Mouse (Mus musculus): ENCODE results near the gene Tmem209. TPM values are rescaled to one million over a fixed set of nuclear protein-coding genes. Genes with fewer than 3 reads are reported as not detected.

The Tmem209 gene
- total RNA-seq, 2 experiments from 2014 or later = 18.0 to 20.2 TPM

DNA sequence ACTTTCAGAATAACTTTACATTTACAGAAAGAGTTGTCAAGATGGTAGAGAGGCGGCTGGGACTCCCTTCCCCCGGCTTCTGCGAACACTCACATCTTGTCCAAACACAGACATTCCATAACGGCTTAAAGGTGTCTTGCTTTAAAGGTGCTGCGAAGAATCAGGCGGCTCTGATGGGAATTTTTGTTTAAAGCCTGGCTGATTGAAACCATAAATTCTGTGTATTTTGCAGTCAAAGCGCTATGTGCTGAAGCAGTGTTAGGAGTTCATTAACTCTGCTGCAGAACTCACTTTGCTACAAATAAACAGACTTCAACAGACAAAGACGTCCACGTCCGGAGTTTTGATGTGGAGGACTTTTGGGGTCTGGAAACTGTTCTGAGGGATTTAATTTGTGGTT is 28.7 kb upstream of the Tmem209 start:
- no peak for DNase-seq

DNA sequence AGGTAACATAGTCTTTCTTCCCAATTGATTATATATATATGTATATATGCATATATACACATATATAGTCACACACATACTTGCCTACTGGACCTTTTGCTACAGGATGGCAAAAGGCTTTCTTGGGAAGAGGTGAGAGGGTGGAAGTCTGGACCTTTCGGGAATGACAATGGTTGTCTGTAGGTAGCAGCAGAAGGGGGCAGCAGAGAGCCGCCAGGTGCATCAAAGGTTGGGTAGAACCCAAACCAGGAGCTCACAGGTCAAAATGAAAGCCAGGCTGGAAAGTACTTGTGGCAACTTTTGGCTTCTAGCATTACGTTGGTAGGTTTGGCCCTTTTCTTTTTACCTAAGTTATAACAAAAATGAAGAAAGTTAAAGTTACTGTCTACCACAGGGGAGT is 25.8 kb upstream of the Tmem209 start:
- peak; percentile 70 for DNase-seq

DNA sequence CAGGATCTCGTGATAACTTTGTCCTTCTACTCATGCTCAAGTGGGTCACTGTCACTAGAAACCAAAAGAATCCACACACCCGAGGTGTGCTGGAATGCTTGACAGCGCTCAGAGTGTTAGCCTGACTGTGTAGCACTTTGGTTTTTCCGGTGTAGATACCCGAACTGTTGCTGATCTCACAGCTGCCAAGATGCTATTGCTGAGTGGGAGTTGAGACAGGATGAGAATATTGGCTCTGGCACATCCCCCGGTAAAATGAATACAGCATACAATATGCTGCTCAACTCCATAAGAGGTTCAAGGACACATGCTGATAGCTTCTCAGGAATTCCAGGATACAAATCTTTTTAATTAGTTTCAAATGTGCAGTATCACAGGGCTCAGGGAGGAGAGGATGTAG is 19.2 kb upstream of the Tmem209 start:
- no peak for DNase-seq

DNA sequence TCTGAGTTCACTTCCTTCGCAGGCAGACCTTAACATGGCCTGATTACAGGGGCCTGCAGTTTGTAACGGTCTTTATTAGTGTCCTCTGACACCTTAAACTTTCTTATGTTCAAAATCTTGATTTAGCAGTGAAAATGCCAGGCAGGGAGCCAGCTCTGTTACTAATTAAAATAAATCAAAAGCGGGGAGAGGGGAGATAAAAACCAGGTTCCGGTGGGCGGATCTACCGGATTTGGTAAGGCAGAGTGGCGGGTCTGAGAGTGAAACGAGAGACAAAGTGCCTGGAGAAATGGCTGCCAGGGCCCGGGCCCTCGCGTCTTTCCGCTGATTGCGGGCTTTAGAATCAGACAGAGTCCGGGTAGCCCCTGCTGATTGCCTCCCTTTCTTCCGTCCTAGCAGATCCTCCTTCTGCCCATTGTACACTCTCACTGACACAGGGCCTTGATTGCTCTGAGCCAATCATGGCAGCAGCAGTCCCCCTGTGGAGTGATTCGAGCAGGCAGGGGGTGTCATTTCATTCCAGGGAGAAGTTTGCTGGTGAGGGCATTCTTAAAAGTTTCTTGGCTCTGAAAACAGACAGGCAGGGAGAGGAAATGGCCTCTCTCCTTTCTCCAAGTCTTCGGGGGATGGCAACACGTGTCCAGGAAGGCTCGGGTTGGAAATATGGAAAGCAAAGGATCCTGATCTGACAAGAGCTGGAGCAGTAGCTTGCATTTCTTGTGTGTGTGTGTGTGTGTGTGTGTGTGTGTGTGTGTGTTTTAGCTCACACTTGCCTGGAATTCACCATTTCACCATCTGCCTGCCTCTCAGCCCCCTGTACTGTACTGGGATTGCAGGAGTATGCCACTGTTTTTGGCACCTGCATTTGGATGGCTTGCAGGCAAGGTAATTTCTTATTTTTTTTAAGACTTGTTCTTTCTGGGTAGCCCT is 17.3 kb upstream of the Tmem209 start:
- DNase-seq = peak; percentile 41

DNA sequence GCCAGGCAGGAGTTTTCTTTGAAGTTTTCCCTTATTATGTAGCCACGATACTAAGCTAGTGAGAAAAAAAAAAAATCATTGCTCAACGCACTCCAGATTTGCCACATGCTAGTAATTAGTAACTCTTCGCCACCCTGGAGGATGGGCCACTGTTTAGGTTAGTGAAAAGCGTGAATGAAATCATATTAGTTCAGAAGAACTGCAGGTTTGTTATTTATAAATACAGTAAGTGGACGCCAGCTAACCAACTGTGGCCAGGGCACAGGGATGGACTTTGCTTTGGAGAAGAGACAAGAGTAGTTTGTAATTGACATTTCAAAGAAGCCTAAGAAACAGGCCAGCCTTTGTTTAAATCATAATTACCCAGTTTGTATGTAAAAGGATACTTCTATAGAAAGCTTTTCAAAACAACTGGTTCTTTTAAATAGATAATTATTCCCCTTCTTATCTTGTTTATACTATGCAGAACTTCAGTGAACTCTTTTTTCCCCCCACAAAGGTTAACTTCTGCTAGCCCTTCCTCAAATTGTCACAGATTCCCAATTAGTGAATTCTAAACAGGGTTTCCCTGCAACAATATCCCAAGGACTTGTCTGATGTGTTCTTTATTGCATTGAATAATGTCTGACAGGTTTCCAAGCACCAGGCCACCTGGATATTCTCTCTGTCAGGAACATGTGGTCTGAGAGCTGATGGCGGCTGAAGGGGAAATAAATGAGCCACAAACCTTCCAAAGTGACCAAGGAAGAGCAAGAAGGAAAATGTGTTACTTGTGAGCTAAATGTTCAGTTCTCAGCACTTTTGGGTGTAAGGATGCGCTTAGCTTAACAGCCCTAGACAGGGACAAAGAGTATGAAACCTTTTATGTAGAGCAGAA is 16.1 kb upstream of the Tmem209 start:
- DNase-seq = no peak

DNA sequence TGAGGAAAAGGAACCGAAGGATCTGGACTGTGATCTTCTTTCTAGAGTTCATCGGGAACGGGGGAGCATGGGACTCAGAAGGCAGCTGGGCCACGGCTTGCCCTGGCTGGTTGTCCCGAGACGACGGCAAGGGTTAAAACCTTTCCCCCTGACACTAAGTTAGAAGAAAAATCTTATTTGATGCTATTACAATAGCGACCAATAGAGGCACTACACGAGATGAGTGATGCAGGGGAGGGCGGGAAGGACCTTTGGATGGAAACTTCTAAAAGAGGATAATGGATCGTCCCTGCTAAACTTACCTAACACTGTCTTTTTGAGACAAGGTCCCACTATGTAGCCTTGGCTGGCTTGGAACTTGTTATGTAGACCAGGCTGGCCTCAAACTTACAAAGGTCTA is 10.8 kb upstream of the Tmem209 start:
- no peak for DNase-seq

DNA sequence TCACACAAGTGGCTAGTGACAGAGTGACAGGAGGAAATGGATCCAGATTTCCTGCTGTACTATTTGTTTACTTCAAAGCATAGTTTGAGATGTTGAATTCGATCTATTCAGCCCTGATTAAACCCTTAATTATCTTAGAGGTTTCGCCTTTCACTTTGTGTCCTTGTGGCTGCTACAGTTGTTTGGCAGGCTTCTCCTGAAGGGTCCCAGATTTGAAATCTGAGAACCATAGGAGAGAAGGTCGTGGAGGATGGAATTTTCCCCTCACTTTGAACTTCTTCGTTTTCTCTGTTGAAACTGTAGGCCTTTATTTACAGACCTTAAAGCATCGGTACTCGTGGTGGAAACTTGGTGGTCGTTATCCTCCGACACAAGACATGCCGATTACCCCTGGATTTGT is 4.7 kb upstream of the Tmem209 start:
- DNase-seq = no peak

DNA sequence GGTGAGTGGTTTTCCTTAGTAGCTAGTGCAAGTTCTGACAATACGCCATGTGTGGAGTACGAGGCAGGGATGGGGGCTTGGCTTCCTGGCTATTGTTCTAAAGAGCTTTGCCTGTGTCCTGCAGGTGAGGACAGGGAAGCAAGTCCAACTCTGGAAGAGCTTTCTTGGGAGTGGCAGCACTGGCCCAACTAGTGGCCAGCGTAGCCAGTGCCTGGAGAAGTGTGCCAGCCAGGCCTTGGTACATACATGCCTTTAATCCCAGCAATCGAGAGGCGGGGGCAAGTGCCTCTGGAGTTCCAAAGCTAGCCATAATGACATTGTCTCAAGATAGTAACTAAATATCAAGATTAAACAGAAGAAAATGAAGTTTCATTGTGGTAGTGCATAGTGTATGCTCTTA is 708 bp upstream of the Tmem209 start:
- no peak for DNase-seq

DNA sequence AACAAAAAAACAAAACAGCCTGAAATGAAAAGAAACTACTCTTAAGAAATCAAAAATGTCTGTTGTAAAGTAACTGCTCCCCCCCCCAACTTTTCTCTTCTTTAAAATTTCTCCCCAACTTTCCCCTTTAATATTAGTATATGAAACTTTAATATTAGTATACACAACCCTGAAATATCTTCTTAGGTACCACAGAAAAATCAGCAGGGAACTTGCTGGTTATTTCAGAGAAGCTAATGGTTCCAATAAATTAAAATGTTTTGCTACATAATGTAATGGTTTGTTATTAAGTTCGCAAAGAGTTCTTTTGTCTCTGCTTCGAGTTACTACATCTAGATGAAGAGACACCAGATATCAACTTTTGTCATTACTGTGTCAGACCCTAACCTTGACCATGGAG is 759 bp downstream of the Tmem209 start:
- no peak for DNase-seq

DNA sequence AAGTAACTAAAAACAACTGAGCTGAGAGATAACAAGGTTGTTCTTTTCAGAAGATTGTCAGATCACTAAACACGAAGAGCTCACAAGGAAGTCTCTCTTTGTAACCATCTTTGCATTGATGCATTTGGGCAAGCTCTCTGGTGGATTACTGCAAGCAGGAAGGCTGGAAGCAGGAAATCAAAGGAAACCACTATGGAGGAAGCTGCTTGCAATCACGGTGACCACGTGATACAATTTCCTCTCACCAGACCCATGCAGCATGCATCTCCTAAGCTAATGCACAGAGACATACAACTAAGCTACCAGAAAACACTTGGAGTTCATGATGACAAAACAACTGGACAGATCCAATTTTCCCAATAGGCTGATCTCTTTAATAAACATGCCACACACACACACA is 10.5 kb downstream of the Tmem209 start:
- no peak for DNase-seq

DNA sequence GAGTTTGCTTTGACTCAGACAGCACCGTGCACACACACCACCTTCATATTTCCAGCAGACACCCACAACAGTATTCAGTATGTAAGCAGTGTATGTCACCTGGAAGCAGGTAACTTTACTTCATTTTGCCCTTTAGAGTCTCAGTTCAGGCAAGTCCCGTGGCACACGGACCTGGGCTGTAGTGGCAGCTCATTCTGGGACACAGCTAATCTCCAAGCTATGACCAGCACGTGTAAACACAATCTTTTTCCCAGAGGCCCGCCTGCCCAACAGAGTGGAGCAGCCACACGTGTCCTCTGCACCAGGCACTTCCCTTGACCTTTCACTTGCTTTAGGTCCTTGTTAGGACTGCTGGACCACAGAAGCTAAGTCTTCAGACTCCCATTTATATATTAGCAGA is 23.1 kb downstream of the Tmem209 start:
- DNase-seq = no peak

DNA sequence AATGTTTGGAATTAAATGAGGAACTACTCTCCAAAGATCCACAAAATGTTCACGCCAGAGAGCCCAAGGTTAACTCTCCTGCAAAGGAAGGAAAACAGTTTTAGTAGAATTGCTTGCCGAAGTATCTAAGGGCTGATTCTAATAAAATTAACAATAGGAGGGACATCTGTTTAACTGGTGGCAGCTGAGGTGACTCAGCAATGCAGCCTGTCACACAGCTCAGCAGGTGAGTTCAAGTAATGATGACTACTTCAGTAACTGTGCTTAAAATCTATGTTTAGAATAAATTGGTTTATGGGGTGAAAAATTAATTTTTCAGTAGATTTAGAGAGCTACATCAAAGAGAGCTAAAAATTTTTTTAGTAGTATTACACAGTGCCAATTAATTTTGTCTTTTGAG is 26.7 kb downstream of the Tmem209 start:
- no peak for DNase-seq

DNA sequence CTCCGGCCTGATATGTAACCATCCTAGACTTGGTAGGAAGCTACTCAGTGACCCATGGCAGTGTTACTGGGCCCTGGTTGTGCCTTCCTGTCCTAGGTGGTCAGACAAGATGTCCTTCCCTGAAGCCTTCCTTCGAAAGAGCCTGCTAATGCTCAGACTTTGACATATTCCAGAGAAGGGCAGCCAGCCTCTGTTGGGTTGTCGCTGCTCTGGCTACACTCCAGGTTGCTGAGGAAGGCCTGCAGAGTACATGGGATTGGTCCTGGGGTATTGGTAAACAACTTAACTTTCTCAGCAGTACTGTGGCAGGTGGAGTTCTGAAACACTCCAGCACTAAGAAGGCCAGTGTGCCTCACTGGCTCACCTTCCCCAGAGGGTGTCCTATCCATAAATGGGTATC is 30.2 kb downstream of the Tmem209 start:
- DNase-seq = no peak

DNA sequence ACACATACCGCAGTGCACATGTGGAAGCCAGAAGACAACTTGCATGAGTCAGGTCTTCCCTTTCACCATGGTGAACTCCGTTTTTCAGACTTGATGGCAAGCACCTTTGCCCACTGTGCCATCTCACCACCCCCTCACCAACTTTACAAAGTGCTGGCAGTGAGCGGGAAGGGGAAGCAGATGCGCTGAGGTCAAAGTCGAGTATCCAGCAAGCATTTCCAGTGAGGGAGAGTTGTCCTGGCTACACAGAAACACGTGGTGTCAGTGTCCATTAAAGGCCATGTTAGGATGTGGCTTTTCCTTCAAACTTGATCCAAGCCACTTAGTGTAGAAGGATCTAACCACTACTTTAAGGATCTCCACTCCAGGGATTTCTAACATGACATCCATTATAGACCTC is 31.8 kb downstream of the Tmem209 start:
- no peak for DNase-seq

DNA sequence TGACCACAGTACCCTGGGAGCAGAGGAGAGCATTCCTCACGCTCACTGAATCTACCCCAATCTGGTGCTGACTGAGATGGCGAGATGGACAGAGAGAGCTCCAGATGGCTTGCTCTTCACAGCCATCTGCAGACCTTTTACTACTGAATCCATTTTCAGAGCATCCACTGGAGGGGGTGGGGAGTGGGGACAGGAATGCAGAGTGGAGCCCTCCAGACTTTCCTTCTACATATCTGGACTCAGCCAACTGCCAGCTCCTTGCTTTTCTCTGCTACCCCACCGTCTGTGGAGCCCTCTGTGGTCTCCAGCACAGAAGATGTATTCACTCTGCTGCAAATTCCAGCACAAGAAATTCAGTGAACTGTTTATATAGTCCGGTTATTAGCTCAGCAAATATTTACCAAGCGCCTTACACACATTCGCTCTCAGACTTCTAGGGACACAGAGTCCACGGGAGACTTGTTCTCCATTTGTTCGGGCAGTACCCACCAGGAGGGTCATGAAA is 32.3 kb downstream of the Tmem209 start:
- no peak for DNase-seq

DNA sequence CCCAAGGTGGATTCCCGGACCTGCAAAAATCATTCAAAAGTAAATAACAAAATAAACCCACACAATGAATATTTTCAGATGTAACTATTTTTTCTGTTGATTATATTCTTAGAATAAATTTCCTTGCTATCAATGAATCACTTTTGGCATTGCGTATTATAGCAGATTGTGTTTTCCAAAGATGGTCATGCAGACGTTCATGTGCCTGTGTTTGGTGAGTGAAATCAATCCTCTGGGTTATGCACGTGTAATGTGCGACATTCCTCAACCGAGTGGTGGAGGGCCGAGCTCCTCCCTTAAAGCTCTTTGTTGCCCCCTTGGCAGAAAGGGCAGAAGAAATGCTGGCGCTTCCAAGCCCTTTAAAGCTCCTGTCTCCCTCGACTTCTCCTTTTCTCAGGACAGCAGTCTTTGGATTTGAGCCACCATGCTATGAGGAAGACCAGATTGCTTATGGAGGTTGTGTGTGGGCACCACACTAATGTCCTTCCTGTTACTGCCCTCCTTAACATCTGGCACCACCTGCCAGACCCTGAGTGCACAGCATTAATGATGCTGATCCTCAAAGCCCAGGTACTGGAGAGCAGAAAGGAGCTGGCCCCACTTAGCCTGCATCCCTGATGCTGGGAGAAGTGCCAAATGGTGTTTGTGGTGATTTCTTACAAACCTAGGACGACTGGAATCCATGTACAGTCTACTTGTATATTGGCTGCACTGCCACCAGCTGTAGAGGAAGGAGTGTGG is 33.4 kb downstream of the Tmem209 start:
- DNase-seq = no peak

DNA sequence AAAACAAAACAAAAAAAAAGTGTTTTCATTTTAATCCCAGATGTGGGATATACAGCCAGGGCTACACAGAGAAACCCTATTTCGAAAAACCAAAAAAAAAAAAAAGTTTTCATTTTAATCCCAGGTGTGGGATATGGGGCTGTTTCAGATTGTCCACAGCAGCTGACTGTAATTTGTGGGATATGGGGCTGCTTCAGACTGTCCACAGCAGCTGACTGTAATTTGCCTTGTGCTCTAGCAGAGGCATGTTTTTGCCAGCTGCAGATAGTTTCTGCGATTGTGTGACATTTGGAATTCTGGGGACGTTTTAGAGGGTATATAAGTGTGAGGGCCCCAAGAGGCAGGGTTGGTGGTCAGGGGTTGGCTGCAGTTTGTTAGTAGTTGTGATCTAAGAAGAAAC is 37.9 kb downstream of the Tmem209 start:
- no peak for DNase-seq

DNA sequence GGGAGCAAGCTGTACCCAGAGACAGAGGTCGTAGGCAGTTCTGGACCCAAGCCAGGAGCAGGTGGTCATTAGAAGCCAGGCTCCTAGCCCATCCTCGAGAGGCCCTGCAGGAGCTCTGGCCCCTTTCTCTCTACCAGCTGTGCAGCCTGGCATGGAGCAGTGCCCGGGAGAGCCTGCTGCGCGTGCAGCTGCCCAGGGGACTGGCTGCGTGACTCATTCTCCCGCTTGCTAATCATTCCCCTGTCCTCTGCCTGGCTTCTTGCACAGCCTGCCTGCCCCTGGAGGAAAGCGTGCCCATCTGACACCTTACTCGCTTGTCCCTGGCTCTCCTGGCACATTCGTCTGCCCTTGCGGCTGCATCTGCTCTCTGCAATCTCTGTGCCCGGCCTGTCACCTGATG is 40.2 kb downstream of the Tmem209 start:
- peak; percentile 26 for DNase-seq

DNA sequence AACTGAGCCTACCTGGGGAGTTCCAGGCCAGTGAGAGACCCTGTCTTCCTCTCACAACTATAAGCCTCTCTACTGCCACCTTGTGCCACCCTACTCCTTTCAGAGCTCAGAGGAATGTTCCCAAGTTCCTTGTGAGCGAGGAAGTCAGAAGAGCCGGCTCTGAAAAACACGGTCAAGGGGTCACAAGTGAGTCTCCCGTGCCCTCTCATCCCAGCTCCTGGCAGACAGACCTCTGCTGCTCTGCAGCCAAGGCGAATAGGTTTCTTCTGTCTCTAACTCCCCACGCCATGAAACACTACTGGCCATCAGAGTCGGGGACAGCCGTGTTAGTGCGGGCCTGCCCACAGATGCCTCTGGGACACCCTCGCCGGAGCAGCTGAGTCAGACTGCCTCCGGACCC is 40.9 kb downstream of the Tmem209 start:
- DNase-seq = peak; percentile 63

DNA sequence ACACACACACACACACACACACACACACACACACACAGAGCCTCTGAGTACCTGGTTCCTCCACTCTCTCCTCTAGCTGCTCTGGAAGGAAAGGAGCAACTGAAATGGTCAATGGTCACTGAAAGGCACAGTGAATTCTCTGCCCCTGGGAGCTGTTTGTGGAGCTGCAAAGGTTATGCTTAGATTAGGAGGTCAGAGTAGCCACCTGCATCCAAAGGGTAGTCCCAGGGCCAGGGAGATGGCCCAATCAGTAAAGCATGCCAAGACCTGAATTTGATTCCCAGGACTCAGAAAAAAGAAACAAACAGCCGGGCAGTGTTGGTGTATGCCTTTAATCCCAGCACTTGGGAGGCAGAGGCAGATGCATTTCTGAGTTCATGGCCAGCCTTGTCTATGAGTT is 41.5 kb downstream of the Tmem209 start:
- no peak for DNase-seq

DNA sequence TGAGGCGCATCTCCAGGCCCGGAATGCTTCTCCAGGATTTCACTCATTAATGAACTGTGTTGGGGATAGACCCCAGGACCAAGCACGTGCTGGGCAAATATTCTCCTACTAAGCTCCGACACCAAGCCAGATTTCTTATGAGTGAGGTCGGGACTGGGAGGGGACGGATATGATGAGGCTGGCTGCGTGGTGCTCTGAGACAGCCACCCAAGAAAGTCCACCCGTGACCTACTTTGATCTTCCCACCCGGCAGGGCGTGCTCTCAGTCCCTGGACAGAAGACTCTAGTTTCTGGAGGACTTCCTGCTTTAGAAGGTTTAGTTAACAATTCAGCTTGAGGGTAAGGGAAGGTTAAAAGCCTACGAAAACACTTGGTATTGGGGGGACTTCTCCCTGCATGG is 44.0 kb downstream of the Tmem209 start:
- DNase-seq = no peak

DNA sequence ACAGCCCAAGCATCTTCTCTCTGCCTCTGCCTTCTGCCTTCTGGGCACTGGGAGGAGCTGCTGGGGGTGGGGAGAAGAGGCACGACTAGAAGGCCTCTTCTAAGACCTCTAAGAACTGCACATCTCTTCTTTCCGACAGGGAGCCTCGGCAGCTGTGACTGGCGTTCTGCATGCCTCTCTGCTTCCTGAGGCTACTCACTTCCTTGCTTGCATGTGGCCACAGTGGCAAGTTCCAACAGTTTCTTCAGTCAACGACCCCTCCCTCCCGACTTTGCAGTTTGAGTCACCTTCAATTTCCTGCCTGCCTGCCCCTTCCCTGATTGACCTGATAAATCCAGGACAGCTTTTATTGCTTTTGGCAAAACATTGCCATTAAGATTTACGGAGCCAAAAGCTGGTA is 46.8 kb downstream of the Tmem209 start:
- DNase-seq = no peak

All from heart, postnatal 4 days (tissue).